Mouse (Mus musculus): ENCODE measurements around the gene Eif2d.
A peak's percentile ranks its signal among the peaks of the same experiment; 100 is the strongest.

Gene Eif2d

GRCm38 (mm10) chr1:131153018-131153629 is at the start of gene Eif2d:
TSS of gene Eif2d (plus strand) at chr1:131153181.
- DNase-seq (ENCODE audit: low spot score) = peak; percentile 89

DNA sequence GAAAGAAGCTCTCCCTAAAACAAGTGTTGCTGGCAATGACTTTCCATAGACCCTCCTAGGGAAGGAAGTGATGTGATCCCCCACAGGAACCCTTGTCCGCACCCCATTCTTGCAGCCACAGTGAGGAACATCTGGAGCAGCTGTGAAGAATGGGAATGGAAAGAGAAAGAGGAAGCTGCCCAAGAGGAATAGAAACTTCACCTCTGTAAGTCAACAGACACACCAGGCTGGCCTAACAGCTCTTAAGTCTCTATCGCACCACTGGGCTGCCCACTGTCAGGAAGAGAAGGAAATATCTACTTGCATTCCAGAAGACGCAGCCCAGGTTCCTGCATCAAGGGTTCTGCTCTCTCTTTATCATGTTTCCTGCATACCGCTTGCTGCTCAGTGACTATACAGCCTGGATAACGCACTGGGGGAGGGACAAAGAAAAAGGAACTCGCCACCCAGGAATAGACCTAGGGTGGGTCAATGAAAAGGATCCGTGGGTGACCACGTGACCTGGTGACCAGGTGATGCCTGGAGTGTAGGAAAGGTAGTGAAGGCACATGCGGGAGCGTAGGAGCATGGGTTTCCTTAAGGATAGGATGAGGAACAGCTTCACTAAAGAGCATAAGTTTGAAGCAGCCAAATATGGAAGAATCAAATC is 49.1 kb upstream of the Eif2d start:
- DNase-seq (ENCODE audit: low spot score) = no peak

- no peak for DNase-seq (ENCODE audit: low spot score)
These were observed 45.2 kb upstream of the Eif2d start for GRCm38 (mm10) chr1:131107575-131108308.

GRCm38 (mm10) chr1:131110525-131111106 is 42.4 kb upstream of the Eif2d start:
- DNase-seq (ENCODE audit: low spot score) = no peak

DNA sequence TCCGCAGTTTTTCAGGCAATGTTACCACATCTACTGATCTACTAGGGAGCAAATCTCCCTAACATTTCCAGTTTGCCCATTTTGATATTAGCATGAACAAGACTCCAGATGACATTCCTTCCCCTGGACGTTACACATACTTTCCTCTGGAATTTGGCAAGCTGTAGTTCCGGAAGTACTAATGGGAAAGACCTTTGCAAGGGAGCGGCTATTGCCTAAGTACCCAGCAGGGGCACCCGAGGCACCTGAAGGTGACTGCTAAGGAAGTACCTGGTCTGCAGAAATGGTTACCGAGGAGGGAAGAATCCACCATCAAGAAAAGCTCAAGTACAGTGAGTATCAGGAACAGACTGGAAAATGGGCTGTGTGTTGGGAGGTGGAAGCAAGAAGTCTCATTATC is 40.4 kb upstream of the Eif2d start:
- no peak for DNase-seq (ENCODE audit: low spot score)

GRCm38 (mm10) chr1:131115932-131116331 is 37.0 kb upstream of the Eif2d start:
- peak; percentile 92 for DNase-seq (ENCODE audit: low spot score)

DNA sequence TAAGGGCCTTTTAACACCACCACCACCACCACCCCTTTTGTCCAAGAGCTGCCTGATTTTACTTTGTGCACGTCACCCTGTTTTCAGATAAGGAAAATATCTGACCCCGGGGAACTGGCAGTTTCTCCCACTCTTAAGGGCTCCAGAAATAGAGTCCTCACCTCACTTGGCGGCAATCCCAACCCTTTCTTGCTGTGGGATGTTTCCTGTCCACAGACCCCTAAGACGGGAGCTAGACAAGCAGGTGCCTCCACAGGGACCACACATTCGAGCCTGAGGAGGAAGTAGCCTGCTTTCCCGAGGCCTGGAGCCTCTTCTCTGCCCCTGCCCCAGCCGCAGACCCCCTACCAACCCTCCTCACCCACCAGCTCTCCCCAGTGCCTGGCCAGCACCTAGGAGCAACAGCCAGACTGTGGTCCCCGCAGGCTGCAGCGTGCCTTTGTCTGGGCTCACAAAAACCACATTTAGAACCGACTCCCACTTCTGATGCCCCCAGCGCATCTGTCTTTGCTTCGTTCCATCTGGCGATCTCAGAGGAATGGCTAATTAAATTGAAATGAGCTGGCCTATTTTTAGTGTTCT is 36.5 kb upstream of the Eif2d start:
- DNase-seq (ENCODE audit: low spot score) = peak; percentile 44

DNA sequence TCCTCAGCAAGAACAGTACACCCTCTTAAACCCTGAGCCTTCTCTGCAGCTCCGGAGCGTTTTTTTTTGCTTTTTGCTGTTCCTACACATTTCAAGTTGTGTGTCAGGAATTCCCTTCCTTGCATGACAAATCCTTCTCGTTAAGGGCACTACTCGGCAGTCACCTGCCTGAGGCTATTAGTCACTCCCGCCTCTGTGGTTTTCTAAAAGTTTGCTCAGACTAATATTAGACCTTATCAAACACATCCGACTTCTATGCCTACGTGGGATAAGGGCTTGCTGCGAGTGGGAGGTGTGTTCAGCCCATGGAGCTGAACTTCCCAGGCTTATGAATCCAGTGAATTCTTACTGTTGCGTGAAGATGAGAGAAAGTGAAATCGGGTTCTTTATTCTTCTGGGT is 34.5 kb upstream of the Eif2d start:
- no peak for DNase-seq (ENCODE audit: low spot score)

- DNase-seq (ENCODE audit: low spot score) = peak; percentile 27
These were observed 34.0 kb upstream of the Eif2d start for GRCm38 (mm10) chr1:131119026-131119425.

DNA sequence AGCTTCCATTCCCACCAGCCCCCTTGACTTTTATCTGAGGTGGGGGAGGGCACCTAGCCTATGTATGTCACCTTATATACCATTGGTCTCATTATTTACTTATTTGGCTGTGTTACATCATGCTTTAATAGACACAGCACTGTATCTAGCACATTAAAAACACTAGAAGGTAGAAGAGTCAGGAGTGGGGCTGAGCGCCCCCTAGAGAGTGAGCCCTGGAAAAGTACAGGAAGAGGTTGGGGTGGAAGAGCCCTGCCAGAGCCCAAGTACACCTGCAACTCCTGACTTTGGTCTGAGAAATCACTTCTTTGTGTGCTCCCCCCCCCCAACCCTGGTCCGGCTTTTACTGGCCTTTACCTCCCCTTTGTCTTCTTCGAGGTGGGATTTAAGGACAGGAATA is 31.0 kb upstream of the Eif2d start:
- no peak for DNase-seq (ENCODE audit: low spot score)

DNA sequence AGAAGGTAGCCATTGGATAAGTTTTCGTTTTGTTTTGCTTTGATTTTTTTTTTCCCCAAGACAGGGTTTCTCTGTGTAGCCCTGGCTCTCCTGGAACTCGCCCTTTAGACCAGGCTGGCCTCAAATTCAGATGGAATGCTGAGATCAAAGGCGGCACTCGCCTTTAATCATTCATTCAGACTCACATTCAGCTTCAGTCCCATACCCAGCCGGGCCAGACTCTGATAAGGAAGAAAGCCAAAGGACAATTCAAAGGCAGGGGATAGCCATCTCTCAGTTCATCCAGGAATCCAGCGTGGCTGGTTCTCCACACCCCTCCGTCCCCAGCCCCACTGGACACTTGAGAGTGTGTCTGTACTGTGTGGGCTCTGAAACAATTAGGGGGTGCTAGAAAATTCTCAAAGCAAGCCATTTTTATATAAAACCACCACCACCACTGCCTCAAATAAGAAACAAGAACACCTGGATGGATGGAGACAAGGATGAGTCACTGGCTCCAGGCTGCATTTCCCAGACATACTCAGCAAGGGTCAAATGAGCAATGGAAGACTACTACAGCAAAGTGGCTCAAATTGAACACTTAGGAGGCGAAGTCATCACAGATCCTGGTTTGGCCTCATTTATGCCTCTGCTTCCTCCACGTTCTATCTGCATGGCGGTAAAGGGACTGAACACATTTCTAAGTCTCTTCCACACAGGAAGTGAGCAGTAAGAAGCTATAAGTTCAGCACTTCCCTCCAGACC is 29.3 kb upstream of the Eif2d start:
- no peak for DNase-seq (ENCODE audit: low spot score)

DNA sequence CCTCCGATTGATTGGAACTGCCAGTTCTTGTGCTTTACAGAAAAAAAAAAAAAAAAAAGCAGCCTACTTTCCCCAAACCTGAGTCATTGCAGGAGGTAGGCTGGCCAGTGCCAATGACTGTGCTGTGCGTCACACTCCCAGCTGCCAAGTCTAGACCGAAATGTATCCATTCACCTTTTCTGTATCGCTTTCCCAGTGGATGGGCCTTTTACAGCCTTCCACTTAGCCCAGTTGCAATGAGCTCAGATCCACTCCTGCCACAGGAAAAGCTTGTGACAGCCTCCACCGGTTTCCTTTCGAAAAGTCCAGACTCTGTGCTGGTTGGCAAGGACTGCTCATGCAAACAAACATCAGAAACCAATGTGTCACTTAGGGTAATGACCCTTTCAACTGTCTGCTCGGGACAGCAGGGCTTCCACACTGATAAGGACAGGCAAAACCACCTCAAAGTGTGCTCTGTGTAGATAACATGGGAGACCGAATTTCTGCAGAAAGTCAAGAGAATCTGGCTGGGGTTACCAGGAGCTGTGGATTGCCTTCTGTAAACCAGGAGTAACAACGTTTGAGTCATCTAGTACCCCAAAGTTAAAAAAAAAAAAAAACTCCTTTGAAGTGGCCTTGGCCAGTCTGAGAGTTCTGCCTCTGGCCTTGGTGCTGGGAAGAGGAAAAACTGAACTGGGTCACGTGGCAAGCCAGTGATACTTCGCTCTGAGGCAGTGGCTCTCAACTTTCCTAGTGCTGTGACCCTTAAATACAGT is 26.8 kb upstream of the Eif2d start:
- no peak for DNase-seq (ENCODE audit: low spot score)

GRCm38 (mm10) chr1:131134231-131134630 is 18.8 kb upstream of the Eif2d start:
- peak; percentile 48 for DNase-seq (ENCODE audit: low spot score)

DNA sequence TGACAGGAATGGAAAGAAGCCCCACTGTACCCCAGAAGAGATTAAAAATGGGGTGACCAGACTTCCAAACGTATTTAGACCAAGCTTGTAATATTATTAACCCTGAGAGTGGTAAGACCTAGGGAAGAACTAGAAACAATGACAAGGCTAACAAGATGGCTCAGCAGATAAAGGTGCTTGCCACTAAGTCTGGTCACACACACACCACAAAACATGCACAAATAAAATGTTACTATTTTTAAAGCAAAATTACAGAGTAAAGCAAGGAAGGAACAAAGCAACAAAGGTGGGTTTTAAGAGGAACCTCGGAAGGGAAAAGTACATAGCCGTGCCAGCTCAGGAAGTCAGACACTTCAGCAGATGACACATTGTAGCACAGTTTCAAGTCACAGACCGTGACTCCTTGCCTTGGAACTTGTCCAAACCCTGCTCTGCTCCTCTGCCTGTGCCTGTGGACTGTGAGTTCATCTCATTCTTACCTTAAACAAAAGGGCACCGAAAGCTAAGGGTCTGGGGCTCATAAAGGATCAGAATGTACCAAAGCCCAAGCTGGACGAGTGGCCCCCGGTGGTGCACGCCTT is 17.9 kb upstream of the Eif2d start:
- no peak for DNase-seq (ENCODE audit: low spot score)

DNA sequence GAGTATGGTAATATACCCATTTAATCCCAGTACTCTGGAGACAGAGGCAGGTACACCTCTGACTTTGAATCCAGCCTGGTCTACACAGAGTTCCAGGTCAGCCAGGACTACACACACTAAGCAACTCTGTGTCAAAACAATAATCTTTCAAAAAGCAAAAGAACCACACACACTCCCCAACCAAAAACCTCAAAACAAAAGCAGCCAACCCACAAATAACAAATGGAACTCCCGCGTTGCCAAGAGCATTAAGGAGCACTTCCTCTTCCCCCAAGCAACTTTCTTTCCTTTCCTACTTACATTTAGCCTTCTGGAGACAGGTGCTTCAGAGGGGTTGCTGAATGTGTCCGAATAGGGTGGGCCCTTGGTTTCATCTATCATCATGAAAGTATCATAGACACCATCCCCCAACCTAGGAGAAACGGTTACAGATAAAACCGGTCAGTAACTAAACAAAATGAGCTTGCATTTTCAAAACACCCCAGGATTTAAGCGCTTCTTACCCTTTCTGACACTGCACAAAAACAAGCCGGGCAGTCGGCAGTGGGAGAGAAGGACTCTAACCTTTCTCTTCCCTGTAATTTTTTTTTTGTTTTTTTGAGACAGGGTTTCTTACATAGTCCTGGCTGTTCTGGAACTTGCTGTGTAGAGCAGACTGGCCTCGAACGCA is 16.9 kb upstream of the Eif2d start:
- no peak for DNase-seq (ENCODE audit: low spot score)

DNA sequence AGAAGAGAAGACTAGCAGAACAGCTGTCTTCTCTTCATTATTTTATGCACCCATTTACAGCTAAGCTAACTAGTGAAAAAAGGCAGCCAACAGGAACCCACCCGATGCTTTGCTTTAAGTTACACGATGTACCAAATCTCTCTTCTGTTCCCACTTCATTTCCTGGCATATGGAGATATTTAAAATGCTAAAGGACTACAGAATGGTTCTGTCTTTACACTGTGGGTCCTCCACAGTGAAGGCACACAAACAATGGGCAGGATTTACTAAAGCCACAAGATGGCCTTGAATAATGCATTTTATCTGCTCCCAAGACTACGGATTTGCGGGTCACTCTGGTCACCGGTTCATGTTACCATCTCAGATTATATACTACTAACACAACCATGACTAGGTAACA is 15.9 kb upstream of the Eif2d start:
- no peak for DNase-seq (ENCODE audit: low spot score)

DNA sequence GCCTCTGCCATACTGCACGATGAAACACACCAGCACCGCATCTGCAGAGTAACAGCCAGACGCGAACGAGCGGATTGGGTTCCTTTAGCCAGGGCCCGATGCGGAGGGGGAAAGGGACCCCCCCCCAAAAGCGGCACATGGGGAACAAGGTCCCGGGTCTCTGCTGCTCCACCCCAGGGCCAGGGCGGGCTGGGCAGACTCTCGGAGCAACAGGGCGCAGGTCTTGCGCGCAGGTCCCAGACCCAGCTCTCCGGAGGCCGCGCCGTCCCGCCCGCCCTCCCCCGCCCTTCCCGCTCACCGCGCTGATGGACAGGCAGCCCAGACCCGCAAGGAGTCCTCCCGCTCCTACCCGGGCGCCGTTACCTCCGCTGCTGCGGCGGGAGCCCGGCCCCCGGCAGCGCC is 15.3 kb upstream of the Eif2d start:
- DNase-seq (ENCODE audit: low spot score) = no peak

GRCm38 (mm10) chr1:131138191-131139016 is 14.6 kb upstream of the Eif2d start, which contains the start of gene Dyrk3:
TSS of gene Dyrk3 (minus strand) at chr1:131138340.
- peak; percentile 94 for DNase-seq (ENCODE audit: low spot score)
